Mouse (Mus musculus) adrenal gland (tissue): ENCODE measurements around the gene Gm5737.

ENCODE experiments used
- intact Hi-C: fragments of 180-260 bp; cut with DNase I; formaldehyde crosslinking; loops from one replicate; pipeline ENCODE4 v1.15.1; 2025
- long read RNA-seq, 2 experiments: library from polyadenylated mRNA; unstranded; transcript quantifications; one replicate each; pipeline ENCODE4 v2.0.0; 2020; ENCODE audit warnings: borderline replicate concordance in 1 of 2; ENCODE audit not compliant: insufficient replicate concordance in 1 of 2

Gene Gm5737
- long read RNA-seq, experiment 1 = 0 reads
- long read RNA-seq, experiment 2 = 0 reads

DNA sequence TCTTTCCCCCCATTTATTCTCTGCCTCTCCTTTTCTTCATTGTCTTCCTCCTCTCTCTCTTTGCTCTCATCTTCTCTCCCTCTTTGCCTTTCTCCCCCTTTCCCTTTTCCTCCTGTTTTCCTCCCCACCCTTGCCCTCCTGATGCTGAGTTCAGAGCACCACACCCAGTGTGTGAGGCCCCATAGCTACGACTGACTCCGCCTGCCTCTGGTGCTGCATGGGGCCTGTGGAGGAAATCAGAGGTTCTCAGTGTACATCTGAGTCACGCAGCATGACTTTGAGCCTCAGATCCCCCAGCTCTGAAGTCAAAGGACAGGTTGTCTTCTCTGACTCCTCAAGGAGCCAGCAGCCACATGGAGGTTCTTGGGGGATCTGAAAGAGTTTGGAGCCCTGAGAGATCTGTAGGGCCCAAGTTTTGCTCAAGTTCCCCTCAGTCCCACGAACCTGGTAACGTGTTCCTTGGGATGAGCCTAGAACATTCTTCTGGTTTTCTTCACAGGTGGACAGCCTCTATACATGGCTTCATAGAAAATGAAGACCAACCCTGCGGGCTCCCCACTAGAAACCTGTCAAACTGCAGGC, at the start of gene Gm5737:
Gm5737 (plus strand) TSS at position 532 of the 582 bp plus-strand sequence.
- intact Hi-C loops = no loop called here

DNA sequence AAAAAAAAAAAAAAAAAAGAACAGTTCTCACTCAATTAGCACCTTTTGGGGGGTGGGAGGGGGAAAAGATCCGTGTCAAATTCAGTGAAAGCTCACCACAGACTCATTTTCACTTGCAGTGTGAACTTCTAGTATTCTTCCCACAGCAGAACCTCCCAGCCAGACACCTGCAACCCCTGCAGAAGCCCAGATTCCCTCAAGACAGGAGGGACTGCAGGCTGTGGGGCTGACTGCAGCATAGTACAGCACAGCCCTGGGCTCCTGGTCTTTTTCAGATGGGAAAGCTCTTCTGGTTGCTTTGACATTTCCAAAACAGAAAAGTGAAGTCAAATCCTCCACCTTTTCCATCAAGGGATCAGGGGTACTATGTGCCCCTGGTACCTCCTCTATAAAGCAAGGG, 44.8 kb upstream of the Gm5737 start:
- intact Hi-C loops = no loop called here

DNA sequence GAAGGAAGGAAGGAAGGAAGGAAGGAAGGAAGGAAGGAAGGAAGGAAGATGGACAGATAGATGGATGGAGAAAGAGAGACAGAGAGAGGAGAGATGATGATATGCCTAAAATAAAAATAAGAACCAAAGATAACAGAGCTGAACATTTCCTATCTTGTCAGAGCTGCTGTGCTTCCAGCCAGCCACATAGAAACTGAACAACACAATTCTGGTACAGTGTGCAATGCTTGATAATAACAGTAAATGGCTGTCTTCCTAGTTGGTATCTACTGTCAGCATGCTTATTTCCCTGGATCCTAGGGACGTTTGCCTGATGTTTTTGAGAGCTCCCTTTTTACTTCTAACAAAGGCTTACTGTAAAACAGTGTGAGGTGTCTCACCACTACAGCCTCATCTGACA, 40.8 kb upstream of the Gm5737 start:
- intact Hi-C loops = no loop called here

DNA sequence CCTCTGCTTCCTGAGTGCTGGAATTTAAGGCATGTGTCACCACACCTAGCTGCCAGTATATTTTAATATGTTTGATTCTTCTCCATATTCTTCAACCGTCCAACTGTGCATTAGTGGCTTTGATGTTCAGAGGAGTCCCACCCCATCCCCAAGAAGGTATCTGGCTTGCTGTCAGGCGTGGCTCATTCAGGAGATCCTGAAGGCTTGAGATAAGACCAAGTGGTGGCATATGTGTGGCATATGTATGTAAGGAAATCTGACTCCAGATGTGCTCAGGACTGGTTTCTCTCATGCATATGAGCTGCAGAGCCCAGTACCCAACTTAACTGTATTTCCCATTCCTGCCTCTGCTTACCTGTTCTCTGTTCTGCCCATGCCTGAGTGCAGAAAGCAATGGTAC, 34.2 kb upstream of the Gm5737 start:
- intact Hi-C loops = no loop called here

DNA sequence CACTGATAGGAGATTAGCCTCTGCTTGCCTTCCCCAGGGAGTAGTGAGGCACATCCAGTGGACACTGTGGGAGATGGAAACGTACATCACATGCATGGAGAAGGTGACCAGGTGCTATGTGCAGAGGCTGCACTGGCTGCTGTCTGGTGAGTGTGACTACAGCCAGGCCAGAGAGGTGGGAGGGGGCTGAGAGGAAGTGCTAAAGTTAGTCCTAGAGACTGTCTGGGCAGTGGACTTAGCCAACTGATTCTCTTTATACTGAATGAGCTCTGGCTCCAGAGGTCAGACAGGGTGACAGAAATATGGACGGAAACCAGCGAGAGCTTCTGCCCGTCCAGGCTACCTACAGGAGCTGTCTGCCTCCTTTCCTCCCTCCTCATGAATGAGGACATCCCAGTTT, 16.6 kb upstream of the Gm5737 start:
- intact Hi-C loops = no loop called here

DNA sequence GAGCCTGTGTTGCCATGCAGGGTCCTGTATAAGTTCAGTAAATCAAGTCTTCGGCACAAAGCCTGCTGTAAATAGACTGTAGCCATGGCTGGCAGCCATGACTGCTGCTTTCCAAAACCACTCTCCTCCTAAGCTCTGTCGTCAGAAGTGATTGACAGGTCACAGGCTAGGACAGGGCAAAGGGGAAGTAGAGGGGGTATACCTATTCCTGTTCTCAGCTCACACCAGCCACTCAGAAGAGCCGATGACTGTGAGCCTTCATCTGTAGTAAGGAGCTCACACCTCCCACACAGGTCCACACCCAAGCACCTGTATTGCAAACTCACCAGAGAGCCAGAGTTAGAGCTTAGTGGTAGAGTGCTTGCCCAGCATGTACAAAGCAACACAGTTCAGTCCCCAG, 15.8 kb upstream of the Gm5737 start:
- intact Hi-C loops = no loop called here

DNA sequence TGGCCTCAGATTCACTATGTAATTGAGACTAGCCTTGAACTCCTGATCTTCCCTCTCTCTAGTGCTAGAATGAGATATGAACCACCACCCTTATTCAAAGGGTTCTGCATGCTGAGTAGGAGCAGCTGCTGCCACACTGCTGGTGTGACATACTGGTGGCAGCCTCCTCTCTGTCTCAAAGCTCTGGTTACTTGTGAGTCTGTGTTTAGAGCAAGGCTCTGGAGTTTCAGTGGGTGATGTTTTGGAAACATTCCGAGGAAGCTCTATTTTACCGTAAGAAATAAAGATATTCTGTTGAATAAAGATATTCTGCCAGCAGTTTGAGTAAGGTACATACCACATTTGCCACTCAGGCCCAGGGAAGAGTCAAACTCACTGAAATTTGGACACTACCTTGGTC, 8.9 kb upstream of the Gm5737 start:
- intact Hi-C loops = no loop called here

DNA sequence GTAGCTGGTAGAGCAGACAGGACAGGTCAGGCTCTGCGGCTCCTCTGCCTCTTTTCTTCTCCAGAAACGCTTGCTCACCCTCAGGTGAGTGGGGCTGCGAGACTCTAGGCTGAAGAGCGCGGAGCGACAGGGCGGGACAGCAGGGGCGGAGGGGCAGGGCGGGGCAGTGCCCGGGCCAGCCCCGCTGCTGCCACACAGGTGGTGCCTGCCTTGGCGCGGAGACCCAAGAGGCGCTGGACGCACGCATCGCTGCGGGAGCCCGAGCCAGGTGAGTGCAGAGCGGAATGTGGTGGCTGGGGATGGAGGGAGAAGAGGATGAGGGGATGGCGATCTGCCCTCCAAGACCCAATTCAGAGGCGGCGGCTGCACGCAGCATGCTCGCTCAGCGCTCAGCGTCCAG, 2.5 kb upstream of the Gm5737 start:
- intact Hi-C loops = no loop called here

DNA sequence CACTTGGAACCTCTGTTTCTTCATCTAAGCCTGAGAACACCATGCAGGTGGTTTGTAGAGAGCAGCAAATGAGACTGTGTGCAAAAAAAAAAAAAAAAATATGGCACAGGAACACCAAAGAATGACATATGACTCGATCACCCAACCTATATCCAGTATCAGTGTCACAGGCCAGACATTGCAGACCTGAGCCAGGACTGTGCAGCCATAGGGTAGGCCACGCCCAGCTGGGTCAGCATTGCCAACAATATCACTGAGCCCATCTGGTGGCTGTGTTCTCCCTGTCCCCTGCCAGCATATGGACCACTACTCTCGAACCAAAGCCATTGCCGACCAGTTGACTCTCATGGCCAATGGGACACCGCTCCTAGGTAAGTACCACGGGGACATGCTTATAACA, 5.4 kb downstream of the Gm5737 start:
- intact Hi-C loops = no loop called here

DNA sequence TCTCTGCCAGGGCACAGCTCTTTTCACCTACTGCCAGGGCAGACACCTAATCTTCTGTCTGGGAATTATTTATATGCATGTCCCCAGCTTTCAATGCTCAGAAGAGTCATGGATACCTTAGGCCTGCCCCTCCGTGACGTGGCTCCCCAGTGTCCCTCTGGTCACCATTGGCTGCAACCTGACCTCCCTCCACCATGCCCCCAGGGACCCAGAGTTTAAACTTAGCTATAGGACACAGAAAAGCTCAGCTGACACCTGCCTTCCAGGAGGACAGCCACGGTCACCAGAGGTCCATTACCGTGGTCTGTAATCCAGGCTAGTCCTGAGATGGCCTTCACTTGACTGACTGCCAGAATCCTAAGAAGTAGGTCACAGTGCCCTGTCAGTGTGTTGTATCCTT, 7.2 kb downstream of the Gm5737 start:
- intact Hi-C loops = no loop called here

DNA sequence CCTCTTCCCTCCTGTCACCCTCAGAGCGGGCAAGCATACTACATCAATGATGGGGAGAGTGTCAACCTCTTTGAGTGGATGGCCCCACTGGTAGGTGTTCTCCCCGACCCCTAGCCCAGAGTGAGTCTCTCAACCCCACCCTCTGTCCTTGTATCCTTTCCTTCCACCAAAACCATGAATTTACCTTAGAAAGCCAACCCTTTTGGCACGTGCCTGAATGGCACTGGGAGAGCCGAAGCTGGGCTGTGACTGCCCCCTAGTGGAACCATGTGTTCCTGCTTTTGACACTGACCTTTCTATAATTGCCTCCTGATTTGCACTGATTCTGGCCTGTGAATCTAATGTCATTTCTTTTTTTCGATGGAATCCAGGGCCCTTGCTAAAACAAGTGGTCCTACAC, 11.1 kb downstream of the Gm5737 start:
- intact Hi-C loops = loop anchor here (1.0 to 10.0 kb wide), 3 partner anchors 66 to 188 kb away; partner anchors contain the start of genes Pdzd9 and Uqcrc2

DNA sequence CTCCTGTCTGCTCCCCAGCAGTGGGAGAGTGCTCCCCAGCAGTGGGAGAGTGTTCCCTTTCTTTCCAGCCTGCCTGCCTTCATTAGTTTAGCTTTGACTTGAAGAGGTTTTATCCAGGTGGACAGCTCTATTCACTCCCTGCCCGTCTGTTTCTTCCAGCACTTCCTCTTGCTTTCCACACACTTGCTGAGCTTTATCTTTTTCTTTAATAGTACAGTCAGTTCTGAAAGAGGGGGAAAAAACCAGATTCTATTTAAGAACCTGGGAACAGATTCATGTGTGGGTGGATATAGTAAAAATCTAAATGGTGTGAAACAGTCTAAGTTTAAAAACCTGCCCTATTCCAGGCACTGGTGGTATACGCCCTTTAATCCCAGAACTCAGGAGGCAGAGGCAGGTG, 12.9 kb downstream of the Gm5737 start:
- intact Hi-C loops = loop anchor here (10.0 kb wide), 1 partner anchor 190 kb away; the partner anchor contains the start of gene Uqcrc2

DNA sequence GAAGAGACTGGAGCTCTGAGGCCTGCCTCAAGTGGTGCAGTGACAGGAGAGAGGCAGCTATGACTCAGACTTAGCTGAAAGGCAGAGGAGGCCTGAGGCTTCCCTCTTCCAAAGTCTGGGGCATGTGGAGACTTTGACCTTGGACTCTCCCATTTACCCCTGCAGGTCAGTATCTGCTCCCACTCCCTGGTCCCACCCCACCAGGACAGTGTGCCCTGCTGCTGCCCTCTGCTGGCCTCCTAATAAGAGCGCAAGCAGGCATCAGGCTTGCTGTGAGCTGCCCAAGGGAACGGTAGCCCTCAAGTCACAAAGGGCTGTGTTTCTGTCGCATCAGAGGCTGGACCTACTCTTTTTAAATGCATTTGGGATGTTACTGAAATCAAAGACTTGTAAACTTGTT, 14.2 kb downstream of the Gm5737 start:
- intact Hi-C loops = loop anchor here (10.0 kb wide), 1 partner anchor 192 kb away; the partner anchor contains the start of gene Uqcrc2

DNA sequence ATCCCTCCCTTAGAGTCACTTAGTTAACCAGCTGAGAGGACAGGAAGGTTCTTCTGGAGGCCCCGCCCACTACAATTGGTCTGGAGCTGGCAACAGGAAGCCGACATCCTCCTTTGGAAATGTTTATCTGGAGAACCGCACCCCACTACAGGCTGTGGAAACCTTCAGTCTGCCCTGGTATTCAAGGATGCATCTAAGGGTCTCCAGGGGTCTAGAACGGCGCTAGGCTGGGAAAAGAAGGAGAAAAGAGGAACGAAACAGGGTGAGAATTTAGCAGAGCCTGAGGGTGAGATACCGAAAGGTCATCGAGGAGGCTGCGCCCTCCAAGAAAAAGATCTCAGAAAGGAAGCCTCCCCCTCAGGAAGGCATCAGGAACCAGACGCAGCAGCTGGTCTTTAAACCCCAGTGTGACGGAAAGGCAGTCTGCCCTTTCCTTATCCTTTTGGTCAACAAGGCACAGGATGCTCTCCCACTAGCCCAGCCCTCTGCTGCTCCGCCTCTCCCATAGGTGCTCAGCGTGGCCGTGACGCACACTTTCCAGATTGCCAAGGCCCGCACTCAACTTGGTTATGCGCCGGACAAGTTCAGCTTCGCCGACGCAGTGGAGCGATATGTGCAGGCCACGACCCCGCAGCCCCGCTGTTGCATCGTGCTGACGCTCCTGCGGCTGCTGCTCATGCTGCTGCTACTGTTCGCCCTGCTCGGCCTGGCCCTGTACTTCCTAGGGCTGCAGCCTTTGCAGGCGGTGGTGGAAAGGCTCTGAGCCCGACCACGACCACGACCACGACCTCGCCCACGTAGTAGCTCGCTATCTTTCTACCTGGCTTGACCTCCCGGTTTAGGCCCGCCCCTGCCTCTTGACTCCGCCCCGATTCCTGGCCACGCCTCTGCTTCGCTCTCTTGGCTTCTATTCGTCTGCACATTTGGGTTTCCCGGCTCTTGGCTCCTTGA, 18.5 kb downstream of the Gm5737 start:
- intact Hi-C loops = loop anchor here (10.0 kb wide), 2 partner anchors 234 to 284 kb away; no protein-coding TSS in a partner anchor

DNA sequence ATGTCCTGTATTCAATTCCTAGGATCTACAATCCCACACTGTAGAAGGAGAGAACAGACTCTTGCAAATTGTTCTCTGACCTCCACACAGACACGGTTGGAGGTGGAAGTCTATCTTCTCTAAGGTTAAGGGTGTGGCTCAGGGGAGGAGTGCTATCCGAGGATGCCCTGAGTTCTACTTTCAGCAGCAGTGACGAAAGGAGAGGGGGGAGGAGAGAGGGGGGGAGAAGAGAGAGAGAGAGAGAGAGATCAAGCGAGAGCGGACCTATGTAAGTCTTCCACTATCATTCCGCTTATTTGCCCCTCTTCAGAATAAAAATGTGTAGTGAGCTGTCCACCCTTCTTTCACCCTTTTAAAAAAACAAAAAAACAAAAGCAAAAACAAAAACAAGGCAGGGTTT, 22.3 kb downstream of the Gm5737 start:
- intact Hi-C loops = loop anchor here (10.0 kb wide), 2 partner anchors 230 to 280 kb away; no protein-coding TSS in a partner anchor

DNA sequence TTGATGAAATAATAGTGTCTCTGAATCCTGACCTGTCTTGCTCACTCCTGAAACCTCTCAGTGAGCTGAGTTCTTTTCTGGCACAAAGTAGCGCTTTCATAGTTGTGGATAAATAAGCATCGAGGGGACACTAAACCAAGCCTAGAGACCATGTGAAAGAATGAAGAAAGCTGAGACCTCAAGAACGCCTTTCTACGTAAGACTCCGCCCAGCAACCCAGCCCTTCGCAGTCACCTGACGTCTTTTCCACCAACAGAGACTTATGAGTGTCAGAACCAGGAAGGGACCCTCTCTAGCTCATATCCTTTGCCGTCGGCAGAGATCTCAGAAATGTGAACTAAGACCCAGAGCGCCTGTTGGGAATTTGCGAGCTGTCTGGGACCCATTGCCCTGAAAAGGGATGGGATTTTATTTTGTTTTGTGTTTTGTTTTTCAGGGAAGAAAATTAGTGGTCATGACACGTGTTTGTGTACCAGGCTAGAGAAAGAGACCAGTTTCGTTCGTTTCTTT, 22.8 kb downstream of the Gm5737 start:
- intact Hi-C loops = loop anchor here (1.0 to 10.0 kb wide), 3 partner anchors 82 to 280 kb away; partner anchors contain the start of gene Polr3e

DNA sequence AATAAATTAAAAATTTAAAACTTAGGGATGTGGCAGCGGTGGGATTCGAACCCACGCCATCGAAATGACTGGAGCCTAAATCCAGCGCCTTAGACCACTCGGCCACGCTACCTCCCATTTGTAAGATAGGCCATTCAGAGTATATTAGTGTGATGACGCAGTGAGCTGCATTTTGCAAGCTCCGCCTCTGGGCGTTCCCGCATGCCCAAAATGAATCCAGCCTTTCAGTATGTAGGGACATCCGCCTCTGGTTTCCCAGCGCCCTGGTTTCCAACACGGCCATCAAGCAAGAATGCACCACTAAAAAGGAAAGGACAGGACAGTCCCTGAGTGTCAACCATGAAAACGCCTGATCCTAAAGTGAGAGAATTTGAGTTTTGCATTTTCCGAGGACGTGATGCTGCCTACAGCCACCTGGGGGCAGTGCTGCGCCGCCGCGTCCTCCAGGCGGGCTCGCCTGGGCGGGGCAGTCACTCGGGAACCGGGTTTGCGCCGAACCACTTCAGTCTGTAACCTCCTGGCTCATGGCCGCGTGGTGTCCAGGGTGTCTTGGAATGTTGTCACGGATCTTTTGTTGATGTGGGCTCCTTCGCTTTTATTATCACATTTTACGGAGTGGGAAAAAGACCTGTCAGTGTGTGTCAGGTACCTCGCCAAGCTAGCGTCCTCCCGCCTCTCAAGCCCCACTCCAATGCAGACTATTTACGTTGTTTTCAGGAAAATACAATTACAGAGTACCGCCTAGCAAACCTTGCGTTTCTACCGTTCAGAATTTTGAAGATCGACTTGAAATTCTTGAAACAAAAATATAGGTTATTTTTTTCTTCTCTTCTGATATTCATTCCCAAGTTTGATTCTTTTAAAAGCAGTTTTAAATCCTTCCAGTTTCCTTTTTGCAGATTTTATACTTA, 23.5 kb downstream of the Gm5737 start:
- intact Hi-C loops = loop anchor here (1.0 to 10.0 kb wide), 3 partner anchors 82 to 279 kb away; partner anchors contain the start of gene Polr3e

DNA sequence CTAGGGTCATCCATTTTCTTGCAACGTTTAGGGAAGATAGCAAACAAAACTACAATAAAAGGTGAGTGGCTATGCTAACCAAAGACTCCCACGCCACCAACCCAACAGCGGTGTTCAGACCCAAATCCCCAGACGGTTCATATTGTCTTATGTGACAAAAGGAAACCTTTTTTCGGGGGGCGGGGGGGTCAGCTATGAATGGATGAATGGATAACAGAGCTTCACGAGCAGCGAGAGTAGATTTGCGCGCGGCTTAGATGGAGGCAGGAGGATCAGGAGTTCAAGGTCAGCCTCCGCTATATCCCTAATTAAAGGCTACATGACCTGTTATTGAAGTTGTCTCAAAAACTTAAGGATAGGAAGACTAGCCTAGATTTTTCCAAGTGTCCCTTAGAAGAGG, 24.2 kb downstream of the Gm5737 start:
- intact Hi-C loops = loop anchor here (10.0 kb wide), 2 partner anchors 228 to 278 kb away; no protein-coding TSS in a partner anchor

DNA sequence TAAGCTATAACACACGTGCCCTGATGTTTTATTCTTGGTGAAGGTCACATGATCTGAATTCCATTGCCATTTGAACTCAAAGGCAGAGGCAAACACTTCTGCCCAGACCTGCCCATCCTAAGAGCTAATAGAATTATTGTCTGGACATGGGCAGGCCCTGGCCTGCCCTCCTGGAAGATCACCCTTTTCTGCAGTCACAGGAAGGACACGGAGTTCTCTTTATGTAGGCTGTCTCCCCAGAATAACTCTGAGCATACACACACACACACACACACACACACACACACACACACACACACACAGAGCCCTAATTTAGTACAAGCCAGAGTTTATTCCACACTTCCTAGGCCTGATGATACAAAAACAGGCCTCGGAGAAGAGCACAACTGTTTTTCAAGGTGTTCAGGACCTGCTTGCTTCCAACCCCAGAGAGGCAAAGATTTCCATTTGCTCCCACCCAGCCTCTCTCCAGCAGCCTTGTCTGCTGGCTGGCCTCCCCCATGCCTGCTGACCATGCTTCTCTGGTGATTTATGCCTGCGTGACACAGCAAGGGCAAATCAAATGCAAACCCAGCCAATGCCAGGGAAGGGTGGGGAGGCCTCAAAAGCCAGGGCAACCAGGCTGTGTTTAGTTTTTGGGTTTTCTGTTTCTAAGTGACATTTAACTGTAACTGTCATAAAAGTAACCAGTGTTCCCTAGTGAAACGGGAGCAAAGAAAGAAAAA, 26.4 kb downstream of the Gm5737 start:
- intact Hi-C loops = loop anchor here (10.0 kb wide), 2 partner anchors 226 to 276 kb away; no protein-coding TSS in a partner anchor

DNA sequence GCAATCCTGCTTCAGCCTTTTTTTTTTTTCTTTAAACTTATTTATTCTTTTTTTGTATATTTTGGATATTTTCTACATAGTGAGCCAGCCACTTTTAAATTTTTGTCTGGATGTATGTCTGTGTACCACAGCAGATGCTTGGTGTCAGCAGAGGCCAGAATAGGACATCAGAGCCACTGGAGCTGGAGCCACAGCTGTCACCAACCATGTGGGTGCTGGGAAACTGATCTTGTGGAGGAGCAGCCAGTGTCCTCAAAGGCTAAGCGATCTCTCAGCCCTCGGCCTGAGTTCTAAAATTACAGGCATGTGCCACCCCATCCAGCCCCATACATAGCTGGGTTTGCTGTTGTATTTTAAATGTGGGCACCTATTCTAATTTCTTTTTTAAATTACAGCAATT, 27.6 kb downstream of the Gm5737 start:
- intact Hi-C loops = loop anchor here (10.0 kb wide), 3 partner anchors 195 to 275 kb away; partner anchors contain the start of gene Mettl9
